Mouse (Mus musculus) lung, adult 2 months (tissue): ENCODE measurements around the gene Fam69a. TPM values are rescaled to one million over a fixed set of nuclear protein-coding genes. Genes with fewer than 3 reads are reported as not detected.
A peak's percentile ranks its signal among the peaks of the same experiment; 100 is the strongest.

Source experiments
- DNase-seq: peaks from one replicate; pipeline ENCODE4 v3.0.0; 2022
- H3K4me1 ChIP-seq: fragments of 200-500 bp; 2 replicates; pipeline ENCODE4 v1.6.1; 2011; ENCODE audit warnings: low read length; ENCODE audit not compliant: control insufficient read depth, insufficient read depth
- H3K4me3 ChIP-seq: fragments of 200-500 bp; replicated peaks from 2 replicates; pipeline ENCODE3; 2011; ENCODE audit warnings: low read depth, mild to moderate bottlenecking, control low read depth, low read length; ENCODE audit errors: extremely low read depth
- CTCF ChIP-seq: fragments of 200-500 bp; IDR thresholded peaks from 2 replicates; pipeline ENCODE4 v1.5.1; 2011; ENCODE audit warnings: mild to moderate bottlenecking, low read length, control low read depth; ENCODE audit not compliant: insufficient read depth
- POLR2A ChIP-seq: fragments of 200-500 bp; IDR thresholded peaks from 2 replicates; pipeline ENCODE4 v1.6.1; 2011; ENCODE audit warnings: low read depth, mild to moderate bottlenecking, control low read depth, low read length, borderline replicate concordance; ENCODE audit errors: extremely low read depth
- WGBS: fragments of 180-500 bp; shearing (Covaris S2); methylation state at CpG from one replicate; pipeline ENCODE4 v1.1.7; 2018; 5-methylcytosine and 5-hydroxymethylcytosine counted together
- polyA plus RNA-seq: library from polyadenylated mRNA; depleted of rRNA; stranded (reverse); fragments of >200 nt; gene quantifications from 2 replicates; pipeline ENCODE4 v1.2.3, GENCODE M21; 2012

Fam69a gene
- polyA plus RNA-seq, 1 experiment: 4.4 TPM

DNA sequence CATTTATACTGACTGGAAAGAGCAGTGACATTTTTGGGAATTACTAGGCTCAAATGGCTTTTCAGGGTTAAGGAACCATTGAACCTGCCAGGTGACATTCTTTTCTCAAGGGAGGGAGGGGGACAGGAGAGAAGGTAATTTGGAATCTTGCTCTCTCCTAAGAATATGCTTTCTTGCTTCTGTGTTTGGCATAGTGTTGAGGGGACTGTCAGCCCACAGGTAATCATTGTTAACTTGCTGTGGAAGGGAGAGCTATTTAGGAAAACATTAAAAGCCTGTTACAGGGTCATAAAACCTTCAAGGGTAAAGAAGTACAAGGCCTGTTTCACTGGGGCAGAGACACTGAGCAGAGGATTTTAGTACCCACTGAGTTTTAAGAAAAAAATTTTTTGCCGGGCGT, 30.3 kb upstream of the Fam69a start:
- no peaks in the 10 kb centered on the region for H3K4me1 ChIP-seq
- no peak overlapping the region for H3K4me3 ChIP-seq
- TF ChIP-seq POLR2A: no peak
- no peak for TF ChIP-seq CTCF
- no peak for DNase-seq
- WGBS: 97% methylated on average over 2 of the region's 2 CpGs

DNA sequence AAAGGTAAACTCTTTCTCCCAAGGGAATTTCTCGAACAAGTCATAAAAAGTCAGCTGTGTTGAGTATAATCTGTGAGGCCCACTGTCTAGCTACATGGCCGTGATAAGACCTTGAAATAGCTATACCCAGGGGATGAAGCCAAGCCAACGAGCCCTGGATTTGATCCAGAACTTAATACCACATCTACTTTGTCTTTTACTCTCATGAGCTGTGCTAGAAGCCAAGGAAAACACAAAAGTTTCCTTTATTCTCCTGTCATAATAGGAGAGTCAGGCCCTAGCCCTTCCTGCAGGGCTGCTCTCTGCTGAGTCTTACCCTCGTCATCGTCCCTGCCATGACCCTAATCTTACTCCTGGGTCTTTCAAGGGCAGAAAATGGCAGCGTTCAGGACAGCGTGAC, 28.5 kb upstream of the Fam69a start:
- H3K4me3 ChIP-seq: no peak overlapping the region
- TF ChIP-seq CTCF: no peak
- no peak for TF ChIP-seq POLR2A
- H3K4me1 ChIP-seq: no peaks in the 10 kb centered on the region
- 39% methylated on average over 7 of the region's 7 CpGs for WGBS
- DNase-seq: no peak

DNA sequence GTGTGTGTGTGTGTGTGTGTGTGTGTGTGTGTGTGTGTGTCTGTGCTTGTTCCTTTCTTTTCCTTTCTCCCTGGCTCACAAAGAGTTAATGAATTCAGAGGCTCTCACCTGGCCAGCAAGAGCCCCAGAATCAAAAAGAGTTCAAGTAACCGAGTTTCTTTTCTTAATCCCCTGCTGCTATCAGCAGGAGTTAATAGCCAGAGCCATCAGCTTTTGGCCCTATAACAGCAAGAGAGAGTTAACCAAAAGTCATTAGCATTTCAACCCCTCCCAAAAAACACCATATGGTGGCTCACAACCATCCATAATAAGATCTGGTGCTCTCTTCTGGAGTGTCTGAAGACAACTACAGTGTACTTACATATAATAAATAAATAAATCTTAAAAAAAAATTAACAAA, 27.3 kb upstream of the Fam69a start:
- TF ChIP-seq POLR2A: no peak
- no peak for TF ChIP-seq CTCF
- WGBS: 33% methylated on average over 1 of the region's 1 CpGs
- DNase-seq: no peak
- Histone ChIP-seq H3K4me1 (no peaks in the 10 kb centered on the region), H3K4me3 (no peak overlapping the region)

DNA sequence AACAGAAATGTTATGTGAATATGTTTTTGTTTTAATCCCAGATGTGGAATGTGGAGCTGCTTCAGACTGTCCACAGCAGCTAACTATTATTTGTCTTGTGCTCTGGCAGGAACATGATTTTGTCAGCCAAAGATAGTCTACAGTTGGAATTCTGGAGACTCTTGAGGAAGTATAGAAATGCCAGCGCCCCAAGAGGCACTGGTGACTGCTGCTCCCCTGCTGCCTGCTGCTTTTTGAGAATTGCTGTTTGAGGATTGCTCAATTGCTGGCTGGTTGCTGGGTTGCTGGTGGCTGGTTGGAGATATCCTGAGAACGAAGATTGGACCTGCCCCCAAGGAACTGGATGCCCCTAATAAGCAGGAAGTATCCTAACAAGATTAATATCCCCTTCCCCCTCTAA, 22.8 kb upstream of the Fam69a start:
- Histone ChIP-seq H3K4me3 (no peak overlapping the region), H3K4me1 (no peaks in the 10 kb centered on the region)
- TF ChIP-seq POLR2A: no peak
- TF ChIP-seq CTCF: no peak
- no peak for DNase-seq
- WGBS: 19% methylated on average over 2 of the region's 2 CpGs

DNA sequence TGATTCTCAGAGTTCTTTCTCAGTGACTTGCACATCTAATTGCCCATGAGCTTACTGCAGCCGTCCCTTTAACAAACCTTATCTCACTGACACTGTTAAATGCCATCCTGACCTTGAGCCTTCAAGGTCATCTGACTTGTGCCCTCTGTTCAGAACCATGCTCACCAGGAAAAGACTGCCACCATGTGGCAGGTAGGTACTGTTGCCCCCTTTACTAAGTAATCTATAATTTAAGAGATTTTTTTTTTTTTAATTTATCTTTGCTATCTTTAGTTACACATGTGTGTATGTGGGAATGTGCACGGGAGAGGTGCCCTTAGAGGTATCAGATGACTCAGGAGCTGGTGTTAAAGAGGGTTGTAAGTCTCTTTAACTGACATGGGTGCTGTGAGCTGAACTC, 18.2 kb upstream of the Fam69a start:
- Histone ChIP-seq H3K4me1 (no peaks in the 10 kb centered on the region), H3K4me3 (no peak overlapping the region)
- TF ChIP-seq POLR2A (no peak), CTCF (peak; percentile 54)
- WGBS: 29% methylated on average over 2 of the region's 2 CpGs
- no peak for DNase-seq

DNA sequence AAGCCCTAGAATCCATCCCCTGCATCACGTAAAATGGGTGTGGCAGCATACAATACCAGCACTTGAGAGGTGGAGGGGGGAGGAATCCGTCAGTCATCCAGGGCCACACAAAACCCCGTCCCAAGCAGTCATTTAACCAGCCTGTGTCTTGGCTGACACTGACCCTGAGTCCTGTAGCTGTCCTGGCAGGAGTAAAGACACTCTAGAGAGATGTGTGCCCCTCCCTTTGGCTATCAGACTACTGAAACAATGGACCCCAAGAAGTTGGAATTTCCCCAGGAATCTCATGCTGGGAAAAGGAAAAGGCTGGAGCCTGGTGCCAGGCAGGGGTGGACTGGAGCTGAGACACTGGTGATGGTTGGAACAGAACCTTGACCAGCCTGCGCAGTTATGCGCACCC, 15.8 kb upstream of the Fam69a start:
- TF ChIP-seq CTCF (no peak), POLR2A (no peak)
- no peak for DNase-seq
- Histone ChIP-seq H3K4me1 (no peaks in the 10 kb centered on the region), H3K4me3 (no peak overlapping the region)
- WGBS: 50% methylated on average over 5 of the region's 5 CpGs

DNA sequence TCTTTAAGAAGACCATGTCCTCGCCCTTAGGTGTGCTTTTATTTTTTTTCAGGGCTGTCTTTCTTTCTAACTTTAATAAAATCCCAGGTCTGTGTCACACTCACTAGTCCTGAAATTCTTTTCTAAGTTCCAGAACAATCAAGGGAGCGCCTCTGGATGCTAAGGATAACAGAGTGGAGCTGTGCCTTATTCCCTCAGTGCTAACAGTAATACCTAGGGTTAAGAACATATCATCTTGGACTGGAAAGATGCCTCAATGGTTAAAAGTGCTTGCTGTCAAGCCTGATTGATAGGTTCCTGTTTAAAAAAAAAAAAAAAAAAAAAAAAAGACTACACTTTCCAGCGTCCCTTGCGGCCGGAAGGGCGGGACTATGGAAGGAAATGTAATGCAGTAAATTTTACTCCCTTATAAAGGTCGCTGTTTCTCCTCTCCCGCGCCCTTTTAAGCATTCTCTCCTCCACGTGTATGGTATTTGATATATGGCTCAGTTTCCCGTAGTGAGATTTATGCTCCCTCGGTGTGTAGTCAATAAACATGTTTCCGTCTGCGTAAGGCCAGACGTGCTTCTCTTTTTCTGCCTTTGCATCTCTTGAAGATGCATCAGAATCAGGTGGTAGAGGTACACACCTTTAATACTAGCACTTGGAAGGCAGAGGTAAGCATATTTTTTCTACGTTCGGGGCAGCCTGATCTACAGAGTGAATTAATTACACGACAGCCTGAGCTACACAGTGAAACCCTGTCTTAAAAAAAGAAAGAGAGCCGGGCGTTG, 14.1 kb upstream of the Fam69a start:
- DNase-seq: peak; percentile 45
- 14% methylated on average over 20 of the region's 20 CpGs for WGBS
- no peak for TF ChIP-seq CTCF
- peak; percentile 28; the same call in 1 of the 2 replicates for TF ChIP-seq POLR2A
- H3K4me1 ChIP-seq: no peaks in the 10 kb centered on the region; the same call in 1 of the 2 replicates
- H3K4me3 ChIP-seq: peak overlapping the region; percentile 79

DNA sequence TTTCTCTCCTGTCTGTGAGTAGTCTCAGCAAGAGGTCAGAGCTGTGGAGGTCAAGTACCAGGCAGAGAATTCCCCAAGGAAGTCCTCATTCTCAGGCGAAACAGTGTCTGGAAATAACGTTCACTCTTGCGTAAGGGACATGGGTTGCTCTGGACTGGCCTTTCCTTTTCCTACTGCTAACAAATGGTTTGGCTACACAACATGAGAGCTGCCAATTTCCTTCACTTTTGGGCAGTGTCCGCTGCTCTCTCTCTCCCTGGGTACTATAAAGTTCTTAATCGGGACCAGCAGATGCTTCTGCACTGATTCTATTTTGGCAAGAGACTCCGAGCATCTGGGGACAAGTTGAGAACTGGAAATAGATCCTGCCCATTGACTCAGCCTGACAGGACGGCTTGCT, 10.8 kb upstream of the Fam69a start:
- DNase-seq: no peak
- no peak overlapping the region for H3K4me3 ChIP-seq
- WGBS: 46% methylated on average over 7 of the region's 7 CpGs
- no peaks in the 10 kb centered on the region; the same call in 1 of the 2 replicates for H3K4me1 ChIP-seq
- TF ChIP-seq CTCF (no peak), POLR2A (no peak)

DNA sequence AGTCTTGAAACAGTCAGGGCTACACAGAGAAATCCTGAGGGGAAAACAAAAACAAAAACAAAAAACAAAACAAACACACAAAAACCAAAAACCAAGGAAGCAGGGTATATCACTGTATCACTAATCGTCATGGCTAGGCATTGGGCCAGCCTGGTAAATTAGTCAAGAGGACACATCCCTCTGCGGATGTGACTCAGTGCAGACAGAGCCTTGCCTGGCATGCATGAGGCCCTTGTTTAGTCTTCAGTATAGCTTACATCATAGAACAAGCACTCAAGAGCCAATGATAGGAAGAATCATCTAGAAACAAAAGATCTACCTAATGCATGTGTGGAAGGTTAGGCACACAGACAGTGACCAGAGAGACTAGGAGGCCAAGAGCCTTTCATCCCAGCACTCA, 9.1 kb upstream of the Fam69a start:
- no peak for TF ChIP-seq CTCF
- no peak for TF ChIP-seq POLR2A
- no peak for DNase-seq
- Histone ChIP-seq H3K4me3 (no peak overlapping the region), H3K4me1 (no peaks in the 10 kb centered on the region; the same call in 1 of the 2 replicates)
- WGBS: 58% methylated on average over 2 of the region's 2 CpGs

DNA sequence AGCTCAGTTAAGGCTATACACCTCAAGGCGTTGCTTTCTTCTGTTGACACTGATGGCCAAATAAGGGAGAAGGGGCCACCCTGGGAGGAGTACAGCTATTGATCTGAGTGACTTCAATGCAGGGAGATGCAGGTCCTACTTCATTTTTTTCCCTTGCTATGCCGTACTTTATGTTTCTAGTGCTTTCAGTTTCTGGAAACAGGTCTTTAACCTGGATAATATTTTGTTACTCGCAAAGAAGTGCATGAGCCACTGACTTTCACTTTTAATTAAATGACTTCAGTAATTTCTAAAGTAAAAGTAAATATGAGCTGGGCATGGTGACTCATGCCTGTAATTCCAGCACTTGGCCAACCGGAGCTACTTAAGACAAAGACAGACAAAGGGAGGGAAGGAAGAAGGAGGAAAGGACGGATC, 958 bp upstream of the Fam69a start:
- H3K4me3 ChIP-seq: peak overlapping the region; percentile 65
- WGBS: 3% methylated on average over 5 of the region's 5 CpGs
- no peak for DNase-seq
- H3K4me1 ChIP-seq: no peaks in the 10 kb centered on the region; the same call in 1 of the 2 replicates
- TF ChIP-seq POLR2A (no peak), CTCF (no peak)
